Mouse (Mus musculus): ENCODE measurements around the gene Gabbr1. TPM values are rescaled to one million over a fixed set of nuclear protein-coding genes. Genes with fewer than 3 reads are reported as not detected.
A peak's percentile ranks its signal among the peaks of the same experiment; 100 is the strongest.

Gabbr1 gene
- total RNA-seq, 2 experiments from 2014 or later: 706 to 708 TPM

- peak in 1 of 2 experiments; percentile 6 for DNase-seq (ENCODE audit: extremely low spot score in 1 of 2, low spot score in 1 of 2)
These were observed 26.4 kb downstream of the Gabbr1 start for GRCm38 (mm10) chr17:37072080-37072729.

- peak in 1 of 2 experiments; percentile 6 for DNase-seq (ENCODE audit: extremely low spot score in 1 of 2, low spot score in 1 of 2)
These were observed 27.0 kb downstream of the Gabbr1 start for GRCm38 (mm10) chr17:37072730-37073276.

- no peak for DNase-seq (ENCODE audit: extremely low spot score in 1 of 2, low spot score in 1 of 2)
These were observed 29.4 kb downstream of the Gabbr1 start for GRCm38 (mm10) chr17:37075181-37075580.

- DNase-seq (ENCODE audit: extremely low spot score in 1 of 2, low spot score in 1 of 2): no peak
These were observed 30.0 kb downstream of the Gabbr1 start for GRCm38 (mm10) chr17:37075766-37076165.

GRCm38 (mm10) chr17:37078193-37078592, 32.4 kb downstream of the Gabbr1 start:
- DNase-seq (ENCODE audit: extremely low spot score in 1 of 2, low spot score in 1 of 2): no peak

GRCm38 (mm10) chr17:37078990-37079389, 33.2 kb downstream of the Gabbr1 start:
- DNase-seq (ENCODE audit: extremely low spot score in 1 of 2, low spot score in 1 of 2): no peak

- DNase-seq (ENCODE audit: extremely low spot score in 1 of 2, low spot score in 1 of 2): no peak
These were observed 34.4 kb downstream of the Gabbr1 start for GRCm38 (mm10) chr17:37080119-37080518.

- no peak for DNase-seq (ENCODE audit: extremely low spot score in 1 of 2, low spot score in 1 of 2)
These were observed 35.9 kb downstream of the Gabbr1 start for GRCm38 (mm10) chr17:37081659-37082058.

- DNase-seq (ENCODE audit: extremely low spot score in 1 of 2, low spot score in 1 of 2): peak in 1 of 2 experiments; percentile 80
These were observed 37.6 kb downstream of the Gabbr1 start for GRCm38 (mm10) chr17:37083327-37083726.

GRCm38 (mm10) chr17:37084632-37085031, 38.9 kb downstream of the Gabbr1 start:
- DNase-seq (ENCODE audit: extremely low spot score in 1 of 2, low spot score in 1 of 2): no peak

- no peak for DNase-seq (ENCODE audit: extremely low spot score in 1 of 2, low spot score in 1 of 2)
These were observed 39.8 kb downstream of the Gabbr1 start for GRCm38 (mm10) chr17:37085545-37085944.

GRCm38 (mm10) chr17:37088399-37088798, 42.6 kb downstream of the Gabbr1 start, which contains the start of gene Olfr90:
Gene Olfr90 (minus strand): TSS chr17:37088499.
- no peak for DNase-seq (ENCODE audit: extremely low spot score in 1 of 2, low spot score in 1 of 2)

- no peak for DNase-seq (ENCODE audit: extremely low spot score in 1 of 2, low spot score in 1 of 2)
These were observed 46.4 kb downstream of the Gabbr1 start for GRCm38 (mm10) chr17:37092198-37092597.

GRCm38 (mm10) chr17:37093289-37093688, 47.5 kb downstream of the Gabbr1 start:
- DNase-seq (ENCODE audit: extremely low spot score in 1 of 2, low spot score in 1 of 2): no peak

GRCm38 (mm10) chr17:37098178-37098577, 52.4 kb downstream of the Gabbr1 start, which contains the start of gene Olfr91:
Gene Olfr91 (minus strand): TSS chr17:37098278.
- DNase-seq (ENCODE audit: extremely low spot score in 1 of 2, low spot score in 1 of 2): no peak

GRCm38 (mm10) chr17:37119988-37120387, 74.2 kb downstream of the Gabbr1 start, which contains the start of gene Olfr92:
Gene Olfr92 (minus strand): TSS chr17:37120088.
- no peak for DNase-seq (ENCODE audit: extremely low spot score in 1 of 2, low spot score in 1 of 2)

Other genes with a start within 250 kb of the Gabbr1 start
- gene H2-M10.6, start 233.8 kb upstream of the Gabbr1 start, total RNA-seq (2021): not detected
- gene Trim26, start 208.8 kb upstream of the Gabbr1 start, total RNA-seq (2021): 10 to 100 TPM; 21.0 to 21.5 TPM
- not detected for gene Trim15, start 178.8 kb upstream of the Gabbr1 start, total RNA-seq (2021)
- under 1 TPM in 1 of 2 experiments, not detected in 1; 0.12 TPM for gene Trim10, start 176.4 kb upstream of the Gabbr1 start, total RNA-seq (2021)
- gene Trim40, start 155.8 kb upstream of the Gabbr1 start, total RNA-seq (2021): not detected
- under 1 TPM in 1 of 2 experiments, not detected in 1; 0.15 TPM for gene Trim31, start 147.8 kb upstream of the Gabbr1 start, total RNA-seq (2021)
- gene Rnf39, start 103.0 kb upstream of the Gabbr1 start, total RNA-seq (2021): 1 to 10 TPM; 3.2 to 6.4 TPM
- gene Ppp1r11, start 94.2 kb upstream of the Gabbr1 start, total RNA-seq (2021): 100 to 1,000 TPM; 122 to 145 TPM
- 10 to 100 TPM; 36.1 to 39.9 TPM for gene Znrd1, start 87.4 kb upstream of the Gabbr1 start, total RNA-seq (2021)
- 1 to 10 TPM; 5.6 to 7.1 TPM for gene Znrd1as, start 87.4 kb upstream of the Gabbr1 start, total RNA-seq (2021)
- gene 2410137M14Rik, start 64.7 kb upstream of the Gabbr1 start, total RNA-seq (2021): under 1 TPM in 1 of 2 experiments, not detected in 1; 0.32 TPM
- 1 to 10 TPM; 1.2 TPM for gene H2-M5, start 56.4 kb upstream of the Gabbr1 start, total RNA-seq (2021)
- gene Zfp57, start 44.8 kb upstream of the Gabbr1 start, total RNA-seq (2021): 10 to 100 TPM; 14.5 to 21.7 TPM
- 100 to 1,000 TPM in 1 of 2 experiments, 10 to 100 TPM in 1; 96.8 to 121 TPM for gene Mog, start 22.6 kb upstream of the Gabbr1 start, total RNA-seq (2021)
- gene Olfr90, start 42.5 kb downstream of the Gabbr1 start, total RNA-seq (2021): under 1 TPM in 1 of 2 experiments, not detected in 1; 0.14 TPM
- not detected for gene Olfr91, start 52.3 kb downstream of the Gabbr1 start, total RNA-seq (2021)
- gene Olfr92, start 74.1 kb downstream of the Gabbr1 start, total RNA-seq (2021): not detected
- gene Olfr93, start 115.5 kb downstream of the Gabbr1 start, total RNA-seq (2021): not detected
- gene Ubd, start 147.9 kb downstream of the Gabbr1 start, total RNA-seq (2021): not detected
- gene Olfr94, start 155.0 kb downstream of the Gabbr1 start, total RNA-seq (2021): not detected
- gene Olfr95, start 167.2 kb downstream of the Gabbr1 start, total RNA-seq (2021): not detected
- not detected for gene Olfr96, start 174.2 kb downstream of the Gabbr1 start, total RNA-seq (2021)
- not detected for gene Olfr97, start 191.4 kb downstream of the Gabbr1 start, total RNA-seq (2021)
- gene Olfr98, start 217.8 kb downstream of the Gabbr1 start, total RNA-seq (2021): not detected
- 1 to 10 TPM; 1.2 to 2.2 TPM for gene H2-M3, start 224.3 kb downstream of the Gabbr1 start, total RNA-seq (2021)
- not detected for gene Olfr99, start 237.5 kb downstream of the Gabbr1 start, total RNA-seq (2021)